Mouse (Mus musculus) kidney, adult 9 months (tissue): ENCODE measurements around the gene Gcfc2.

ENCODE experiments used
- DNase-seq: peaks from one replicate; pipeline ENCODE4 v3.0.0; 2022

The Gcfc2 gene

GRCm38 (mm10) chr6:81979286-81979685 is 55.8 kb downstream of the Gcfc2 start:
- no peak for DNase-seq

GRCm38 (mm10) chr6:81986171-81986570 is 62.7 kb downstream of the Gcfc2 start:
- DNase-seq = no peak

GRCm38 (mm10) chr6:81986599-81986998 is 63.1 kb downstream of the Gcfc2 start:
- DNase-seq = peak; percentile 89

GRCm38 (mm10) chr6:81987010-81987409 is 63.5 kb downstream of the Gcfc2 start:
- DNase-seq = peak; percentile 92

- peak; percentile 90 for DNase-seq
Measured at GRCm38 (mm10) chr6:81987580-81987979, 64.1 kb downstream of the Gcfc2 start.

- DNase-seq = no peak
Measured at GRCm38 (mm10) chr6:81988341-81988740, 64.9 kb downstream of the Gcfc2 start.

GRCm38 (mm10) chr6:81990049-81990810 is 66.8 kb downstream of the Gcfc2 start:
- DNase-seq = no peak
